Mouse (Mus musculus): ENCODE measurements at regions not wholly inside any gene's neighbourhood (a gene's known extent, or its start where the extent isn't known, plus 50 kb on each side); places are given as distances from the start of the nearest gene placed in this dataset.
"Not testable (repeated sequence)": the region's sequence is repeated elsewhere in the genome, so short reads cannot be mapped to it uniquely, and the experiment has no call there.

- DNase-seq: no peak
These were observed 109.0 kb upstream of the Shb start for GRCm38 (mm10) chr4:45641272-45641671.

- no peak for DNase-seq
These were observed 108.4 kb upstream of the Shb start for GRCm38 (mm10) chr4:45640713-45641112.

DNA sequence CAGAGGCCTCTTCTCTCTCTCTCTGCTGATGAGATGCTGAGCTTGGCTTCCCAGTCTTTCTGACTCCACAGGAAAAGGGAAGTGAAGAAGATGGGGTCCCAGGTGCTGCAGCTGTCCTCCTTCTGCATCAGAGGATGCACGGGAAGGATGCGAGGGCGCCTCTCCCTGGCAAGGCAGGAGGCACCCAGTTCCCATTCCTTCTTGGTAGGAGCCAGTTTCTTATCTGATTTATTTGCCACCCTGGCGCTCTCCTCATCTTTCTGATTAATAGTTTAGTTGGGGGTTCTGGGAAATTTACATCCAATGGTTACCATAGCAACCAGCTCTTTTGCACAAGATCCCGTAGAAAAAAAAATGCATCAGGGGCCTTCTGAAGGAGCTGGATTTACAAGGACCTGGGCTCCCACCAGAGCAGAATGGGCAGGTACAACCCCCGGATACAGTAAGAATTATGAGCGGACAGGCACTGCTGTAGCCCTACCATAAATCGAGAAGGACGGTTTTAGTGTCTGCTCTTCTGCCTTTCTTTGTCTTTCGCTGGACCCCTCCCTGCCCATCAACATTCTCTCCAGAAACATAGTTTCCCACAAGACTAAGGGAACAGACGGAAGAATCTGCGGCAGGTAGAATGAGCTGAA, 107.2 kb upstream of the Shb start:
- no peak for DNase-seq

DNA sequence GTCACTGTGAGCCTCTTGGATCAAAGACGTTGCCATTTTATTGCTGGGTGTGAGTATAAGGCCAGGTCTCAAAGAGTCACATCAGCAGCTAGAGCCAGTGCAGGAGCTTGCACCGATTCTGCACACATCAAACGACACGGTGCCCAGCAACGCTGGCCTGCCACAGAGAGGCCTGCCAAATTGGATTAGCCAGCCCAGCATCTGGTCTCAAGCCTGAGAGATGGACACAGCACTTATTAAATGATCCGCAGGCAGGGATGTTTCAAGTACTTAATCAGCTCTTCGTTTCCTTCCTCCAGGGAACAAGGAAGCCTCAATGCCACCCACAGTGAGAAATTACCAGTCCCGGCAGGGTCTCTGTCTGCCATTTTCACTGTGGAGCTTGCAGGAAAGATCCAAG, 106.1 kb upstream of the Shb start:
- DNase-seq: no peak

GRCm38 (mm10) chr4:45631276-45632045, 99.2 kb upstream of the Shb start:
- no peak for DNase-seq

DNA sequence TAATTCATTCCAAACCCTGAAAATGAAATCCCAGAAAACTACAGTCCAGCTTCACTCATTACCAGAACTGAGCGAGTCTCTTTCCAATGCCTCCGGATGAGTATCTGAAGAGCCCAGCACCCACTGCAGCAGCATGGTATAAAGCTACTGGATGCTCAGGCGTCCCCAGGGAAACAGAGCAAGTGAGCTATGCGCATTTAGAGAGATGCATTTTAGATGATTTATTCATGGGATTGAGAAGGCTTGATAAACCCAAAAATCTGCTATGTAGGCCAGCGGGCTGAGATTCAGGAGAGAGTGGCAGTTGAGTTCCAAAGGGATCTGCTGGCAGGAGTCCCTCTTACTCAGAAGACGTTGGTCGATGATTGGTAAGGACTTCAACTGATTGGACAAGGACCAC, 93.4 kb upstream of the Shb start:
- DNase-seq: no peak

DNA sequence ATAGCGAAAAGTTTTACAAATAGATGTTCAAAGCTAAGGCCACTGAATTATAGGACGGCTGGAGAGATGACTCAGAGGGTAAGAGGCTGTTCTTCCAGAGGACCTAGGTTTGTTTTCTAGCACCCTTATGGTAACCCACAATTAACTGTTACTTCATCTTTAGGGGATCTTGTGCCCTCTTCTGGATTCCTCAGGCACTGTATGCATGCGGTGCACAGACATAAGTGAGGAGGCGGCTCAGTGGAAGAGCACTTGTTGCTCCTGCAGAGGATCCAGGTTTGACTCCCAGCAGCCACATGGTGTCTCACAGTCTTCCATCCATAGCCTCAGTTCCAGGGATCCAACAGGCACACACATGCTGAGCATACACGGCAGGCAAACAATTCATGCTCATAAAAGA, 89.7 kb upstream of the Shb start:
- no peak for DNase-seq

- DNase-seq: no peak
These were observed 84.9 kb upstream of the Shb start for GRCm38 (mm10) chr4:45617126-45617525.

GRCm38 (mm10) chr4:45613498-45613897, 81.2 kb upstream of the Shb start:
- DNase-seq: not testable (repeated sequence)

GRCm38 (mm10) chr4:45612132-45612531, 79.9 kb upstream of the Shb start:
- no peak for DNase-seq

GRCm38 (mm10) chr4:45610937-45611336, 78.7 kb upstream of the Shb start:
- no peak for DNase-seq

DNA sequence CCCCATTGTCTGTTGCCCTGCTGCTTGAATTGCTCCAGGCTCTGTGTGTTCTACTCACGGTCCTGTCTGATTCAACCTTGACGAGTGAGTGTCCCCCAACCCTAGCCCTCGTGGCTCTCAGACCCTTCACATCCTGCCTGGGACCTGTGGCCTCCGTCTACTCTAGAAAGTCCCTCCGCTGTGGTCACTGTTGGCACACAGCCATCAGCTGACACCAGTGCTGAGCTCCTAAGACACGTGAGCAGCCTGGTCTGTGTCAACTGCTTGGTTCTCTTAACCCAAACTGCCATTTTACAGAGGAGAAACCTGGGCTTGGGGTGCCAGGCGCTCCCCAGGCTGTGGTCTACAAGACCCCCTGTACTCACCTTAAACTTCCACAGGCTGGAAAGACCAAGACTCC, 74.3 kb upstream of the Shb start:
- DNase-seq: no peak

GRCm38 (mm10) chr4:45605681-45606080, 73.4 kb upstream of the Shb start:
- no peak for DNase-seq

DNA sequence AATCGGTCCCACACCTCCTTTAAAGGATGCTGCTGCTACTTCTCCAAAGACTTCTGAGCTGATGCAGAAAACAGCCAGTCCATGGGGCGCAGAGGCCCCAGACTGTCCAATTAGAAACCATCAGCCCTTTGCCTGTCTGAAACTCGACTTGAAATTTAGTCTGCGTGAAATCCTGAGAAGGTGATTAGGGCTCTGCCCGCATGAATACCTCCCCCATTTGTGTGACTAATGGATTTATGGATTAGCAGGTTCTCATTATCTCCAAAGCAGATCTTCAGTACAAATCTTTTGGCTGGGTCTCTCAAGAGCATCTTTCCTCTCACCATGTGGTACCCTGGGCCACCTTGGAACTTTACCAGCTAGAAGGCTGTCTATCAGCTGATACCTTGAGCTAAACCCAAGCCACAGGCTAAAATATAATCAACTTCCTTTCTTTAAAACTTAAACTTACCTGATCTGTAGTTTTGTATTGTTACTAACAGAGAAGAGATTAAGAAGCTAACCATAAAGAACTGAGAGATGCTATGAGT, 72.1 kb upstream of the Shb start:
- no peak for DNase-seq

DNA sequence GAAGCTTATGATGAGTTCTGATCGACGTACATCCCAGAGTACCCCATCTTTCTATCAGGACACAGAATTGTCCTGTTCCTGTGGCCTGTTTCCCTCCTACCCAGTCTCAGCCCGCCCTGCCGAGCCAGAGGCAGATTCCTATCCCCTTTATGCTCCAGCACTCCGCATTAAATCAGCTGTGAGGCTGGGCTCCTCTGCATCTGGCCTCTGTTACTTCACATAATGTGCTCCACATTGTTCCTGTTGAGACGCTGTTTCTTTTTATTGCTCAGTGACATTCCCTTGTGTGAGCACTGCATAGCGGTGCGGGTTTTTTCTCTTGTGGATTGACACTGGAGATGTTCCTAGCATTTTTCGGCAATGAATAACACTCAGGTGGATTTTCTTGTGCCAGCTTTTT, 68.2 kb upstream of the Shb start:
- DNase-seq: no peak

DNA sequence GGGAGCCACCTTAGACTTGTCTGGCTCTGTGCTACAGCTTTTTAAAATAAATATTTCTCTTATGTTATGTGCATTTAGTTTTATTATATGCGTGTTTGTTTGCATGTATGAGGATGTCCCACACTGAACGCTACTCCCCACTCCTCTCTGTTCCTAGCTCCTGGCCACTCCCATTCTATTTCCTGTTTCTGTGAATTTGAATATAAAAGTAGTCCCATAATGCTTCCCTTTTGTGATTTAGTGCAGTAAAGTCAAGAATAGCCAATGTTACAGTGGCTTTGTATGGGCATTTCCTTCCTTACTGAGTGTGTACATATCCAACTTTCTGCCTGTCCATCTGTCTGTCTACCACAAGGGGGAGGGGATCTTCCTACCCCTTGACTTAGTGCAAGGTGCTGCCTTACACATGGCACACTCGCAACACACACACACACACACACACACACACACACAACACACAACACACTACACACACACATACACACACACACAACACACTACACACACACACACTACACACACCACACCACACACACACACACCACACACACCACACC, 61.2 kb upstream of the Shb start:
- DNase-seq: no peak

DNA sequence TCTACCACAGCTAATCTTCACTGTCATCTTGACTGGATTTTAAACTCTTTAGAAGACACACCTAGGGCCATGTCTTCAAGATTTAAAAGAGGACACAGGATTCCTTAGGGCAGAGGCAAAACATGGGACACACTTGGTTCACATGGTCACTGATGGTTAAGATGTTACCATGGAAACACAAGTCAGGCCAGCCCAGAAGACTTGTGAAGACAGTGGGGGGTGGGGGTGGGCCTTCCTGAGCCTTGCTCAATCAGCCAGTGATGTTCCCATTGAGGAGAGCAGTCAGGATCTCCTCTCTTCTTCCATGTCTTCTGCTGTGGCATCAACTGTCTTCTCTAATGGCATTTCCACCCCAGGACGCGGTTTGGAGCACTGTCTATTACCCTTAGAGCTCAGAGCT, 60.5 kb upstream of the Shb start:
- no peak for DNase-seq

DNA sequence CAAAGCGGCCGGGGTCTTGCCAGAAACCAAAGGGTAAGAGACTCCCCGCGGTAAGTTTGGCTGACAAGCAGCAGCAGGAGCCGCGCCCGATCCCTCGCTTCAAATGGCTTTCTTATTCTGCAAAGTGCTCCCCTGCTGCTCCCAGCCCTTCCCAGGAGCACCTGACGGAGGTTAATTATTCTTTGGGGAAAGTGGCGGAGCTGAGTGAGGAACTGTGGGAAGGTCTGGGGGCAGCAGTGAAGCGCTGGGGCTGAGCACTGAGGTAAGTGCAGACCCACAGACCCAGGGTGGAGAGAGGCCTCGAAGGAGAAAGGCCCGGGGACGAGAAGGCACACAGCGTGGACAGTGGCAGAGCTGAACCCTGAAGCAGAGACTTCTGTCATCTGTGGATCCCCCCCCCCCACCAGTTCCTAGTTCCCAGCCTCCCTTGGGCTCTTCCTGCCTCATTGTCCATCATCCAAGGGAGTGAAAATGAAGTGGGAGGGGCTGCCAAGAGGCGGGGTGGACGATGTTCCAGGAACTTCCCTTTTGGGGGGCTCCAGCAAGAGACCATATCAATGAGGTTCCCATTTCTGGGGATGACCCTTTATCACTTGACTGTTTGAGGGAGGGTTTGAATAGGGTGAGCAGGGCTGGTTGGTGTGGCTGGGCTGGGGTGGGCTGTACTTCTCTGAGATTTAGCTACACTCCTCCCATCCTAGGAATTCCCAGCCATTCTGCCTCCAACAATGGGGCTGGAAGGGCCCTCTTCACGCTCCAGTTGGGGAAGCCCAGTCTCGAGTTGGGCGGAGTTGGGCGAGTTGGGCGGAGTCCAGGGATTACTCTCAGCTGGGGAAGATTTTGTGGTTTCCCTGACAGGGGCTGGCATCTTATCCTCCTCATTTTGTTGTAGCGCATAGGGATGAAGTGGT, 59.4 kb upstream of the Shb start:
- no peak for DNase-seq

GRCm38 (mm10) chr4:45590836-45591235, 58.6 kb upstream of the Shb start:
- DNase-seq: no peak

DNA sequence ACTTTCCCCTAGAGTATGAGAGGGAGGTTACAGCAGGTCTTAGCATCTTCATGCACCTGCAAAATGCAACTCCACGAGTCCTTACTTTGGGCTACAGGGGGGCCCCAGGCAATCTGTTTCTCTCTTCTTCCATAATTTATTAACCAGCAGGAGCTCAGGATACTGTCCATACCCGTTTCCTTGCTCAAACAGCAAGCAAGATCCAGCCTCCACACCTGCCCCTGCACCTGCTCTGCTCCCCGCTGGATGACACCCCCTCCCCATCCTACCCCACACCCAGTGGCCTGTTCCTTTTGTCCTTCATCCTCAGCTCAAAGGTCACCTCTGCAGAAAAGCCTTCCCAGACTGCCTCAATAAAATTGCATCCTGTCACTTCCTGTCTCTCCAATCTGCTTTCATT, 56.1 kb upstream of the Shb start:
- DNase-seq: no peak

GRCm38 (mm10) chr4:45587202-45587601, 54.9 kb upstream of the Shb start:
- no peak for DNase-seq

GRCm38 (mm10) chr4:45586310-45586709, 54.0 kb upstream of the Shb start:
- no peak for DNase-seq

DNA sequence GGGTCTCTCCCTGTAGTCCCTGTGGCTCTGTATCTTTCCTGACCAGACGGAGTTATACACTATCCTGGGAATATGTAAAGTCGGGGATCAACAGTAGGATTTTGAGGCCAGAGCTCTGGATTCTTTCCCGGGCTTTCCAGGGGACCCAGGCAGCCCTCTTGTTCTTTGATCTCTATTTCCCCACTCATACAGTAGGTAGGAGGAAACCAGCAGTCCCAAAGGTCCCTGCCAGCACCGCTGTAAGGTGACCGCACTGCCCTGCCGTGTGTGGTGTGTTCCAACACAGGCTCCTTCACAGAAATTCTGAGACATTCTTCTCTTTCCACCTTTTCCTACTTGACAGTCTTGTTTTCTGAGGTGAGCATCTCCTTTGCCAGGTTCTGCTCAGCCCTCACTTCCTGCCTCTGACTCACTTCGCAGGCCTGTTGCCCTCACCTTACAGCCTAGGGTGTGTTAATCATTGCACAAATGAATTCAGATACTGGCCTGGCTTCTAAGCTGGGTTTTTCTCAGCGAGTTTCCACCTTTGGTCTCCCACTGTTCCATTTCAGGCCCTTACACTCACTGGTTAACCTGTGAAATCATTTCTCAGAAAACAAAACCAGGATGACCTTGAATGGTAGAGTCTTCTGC, 53.0 kb upstream of the Shb start:
- DNase-seq: no peak
